8 mouse cellular contexts compared by ENCODE assay signal in the genomic region with DNA sequence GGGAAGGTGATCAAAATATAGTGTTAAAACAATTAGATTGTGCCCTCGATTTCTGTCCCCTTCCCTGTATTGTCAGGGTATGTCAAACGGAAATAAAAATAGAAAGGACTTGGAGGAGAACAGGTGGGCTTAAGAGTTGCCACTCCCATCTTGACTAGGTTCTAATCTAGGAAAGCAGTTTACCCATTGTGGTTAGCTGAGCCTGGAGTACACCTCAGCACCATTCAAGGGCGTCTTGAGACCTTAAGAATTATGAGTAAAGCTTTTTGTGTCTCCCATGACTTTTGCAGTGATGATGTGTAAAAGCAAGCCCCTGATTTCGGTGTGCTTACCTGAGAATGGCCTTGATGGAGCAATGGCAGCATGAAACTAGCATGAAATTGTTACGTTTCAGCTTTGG. TPM values are rescaled to one million over a fixed set of nuclear protein-coding genes. Genes with fewer than 3 reads are reported as not detected.
A peak's percentile ranks its signal among the peaks of the same experiment; 100 is the strongest.
DNase-seq lines count a peak whose midpoint lies in the region; ATAC-seq and TF ChIP-seq lines count a peak whose summit lies in the region.
"Had no signal": no experiment of that assay in that cellular context is flagged by ENCODE, and none has a peak within 500 bp of the region (broad histone marks: within the 10 kb centered on the region; RNA-seq: fewer than 3 reads in every experiment).

No protein-coding gene starts in this region.

- WGBS in lung, embryonic 14.5 days: 60% methylated on average over 5 of the region's 5 CpGs
- 65% methylated on average over 5 of the region's 5 CpGs for WGBS in forebrain, embryonic 14.5 days
- 81% methylated on average over 5 of the region's 5 CpGs for WGBS in limb, embryonic 14.5 days
- 61% methylated on average over 5 of the region's 5 CpGs for WGBS in stomach, embryonic 16.5 days

- H3K4me1 ChIP-seq in lung, embryonic 14.5 days (ENCODE audit: insufficient read depth): peaks cover 9% of the 10 kb centered on the region; the same call in 1 of the 2 replicates
- H3K4me1 ChIP-seq in forebrain, embryonic 14.5 days (ENCODE audit: control insufficient read depth, insufficient read depth, low read length): peaks cover 14% of the 10 kb centered on the region
- peaks cover 9% of the 10 kb centered on the region; the same call in 1 of the 2 replicates for H3K4me1 ChIP-seq in limb, embryonic 14.5 days (ENCODE audit: control insufficient read depth, insufficient read depth, low read length)
- peaks cover 11% of the 10 kb centered on the region; the same call in 1 of the 2 replicates for H3K4me1 ChIP-seq in stomach, embryonic 16.5 days (ENCODE audit: control insufficient read depth, insufficient read depth, low read length)

- intact Hi-C loops in left cerebral cortex, postnatal 10 days (cut with DNase I): loop anchor here (5.0 kb wide), 1 partner anchor 52 kb away; the partner anchor contains the start of gene Cgn

- H3K9me3 ChIP-seq in lung, embryonic 14.5 days (ENCODE audit: low read depth, low read length): no peaks in the 10 kb centered on the region
- H3K9me3 ChIP-seq in forebrain, embryonic 14.5 days (replicated peaks; ENCODE audit: control insufficient read depth, low read length): no peaks in the 10 kb centered on the region
- no peaks in the 10 kb centered on the region for H3K9me3 ChIP-seq in limb, embryonic 14.5 days (ENCODE audit: control insufficient read depth, low read length)
- H3K9me3 ChIP-seq in stomach, embryonic 16.5 days (replicated peaks; ENCODE audit: control insufficient read depth, low read length): no peaks in the 10 kb centered on the region
- H3K9me3 ChIP-seq: megakaryocyte, embryonic 14.5 days had no signal

- H3K27ac ChIP-seq in lung, embryonic 14.5 days (ENCODE audit: low read depth): peak overlapping the region; percentile 12; the same call in 1 of the 2 replicates
- H3K27ac ChIP-seq in forebrain, embryonic 14.5 days (ENCODE audit: low read depth, low read length): peak overlapping the region; percentile 100
- 0 out of 2 replicates have a peak overlapping the region, but pooled peaks have one; percentile 99 for H3K27ac ChIP-seq in limb, embryonic 14.5 days (replicated peaks; ENCODE audit: low read depth, low read length)
- no peak overlapping the region for H3K27ac ChIP-seq in stomach, embryonic 16.5 days (ENCODE audit: low read length)

- peak overlapping the region; percentile 73 for H3K4me2 ChIP-seq in lung, embryonic 14.5 days
- peak overlapping the region; percentile 63 for H3K4me2 ChIP-seq in forebrain, embryonic 14.5 days (ENCODE audit: low read length)
- peak overlapping the region; percentile 51 for H3K4me2 ChIP-seq in limb, embryonic 14.5 days (replicated peaks; ENCODE audit: low read depth, low read length, severe bottlenecking)
- H3K4me2 ChIP-seq in stomach, embryonic 16.5 days (ENCODE audit: low read depth, low read length): peak overlapping the region; percentile 71

- H3K36me3 ChIP-seq in lung, embryonic 14.5 days (ENCODE audit: insufficient read depth): no peaks in the 10 kb centered on the region
- H3K36me3 ChIP-seq in forebrain, embryonic 14.5 days (ENCODE audit: control insufficient read depth, insufficient read depth, low read length): no peaks in the 10 kb centered on the region
- no peaks in the 10 kb centered on the region for H3K36me3 ChIP-seq in limb, embryonic 14.5 days (ENCODE audit: control insufficient read depth, insufficient read depth, low read length)
- no peaks in the 10 kb centered on the region for H3K36me3 ChIP-seq in stomach, embryonic 16.5 days (ENCODE audit: control insufficient read depth, insufficient read depth, low read length)

- peak overlapping the region; percentile 73 for H3K4me3 ChIP-seq in lung, embryonic 14.5 days (ENCODE audit: low read depth, low read length)
- peak overlapping the region; percentile 64 for H3K4me3 ChIP-seq in forebrain, embryonic 14.5 days (ENCODE audit: low read depth, low read length)
- peak overlapping the region; percentile 64 for H3K4me3 ChIP-seq in limb, embryonic 14.5 days (replicated peaks; ENCODE audit: low read length)
- peak overlapping the region; percentile 71 for H3K4me3 ChIP-seq in stomach, embryonic 16.5 days (replicated peaks; ENCODE audit: low read length)

- no peaks in the 10 kb centered on the region for H3K27me3 ChIP-seq in lung, embryonic 14.5 days (ENCODE audit: insufficient read depth, low read length)
- H3K27me3 ChIP-seq in forebrain, embryonic 14.5 days (replicated peaks; ENCODE audit: control insufficient read depth, insufficient read depth, low read length): no peaks in the 10 kb centered on the region
- H3K27me3 ChIP-seq in limb, embryonic 14.5 days (ENCODE audit: control insufficient read depth, insufficient read depth, low read length): no peaks in the 10 kb centered on the region
- H3K27me3 ChIP-seq in stomach, embryonic 16.5 days (ENCODE audit: control insufficient read depth, insufficient read depth, low read length): no peaks in the 10 kb centered on the region
- H3K27me3 ChIP-seq: megakaryocyte, embryonic 14.5 days had no signal

- H3K9ac ChIP-seq in lung, embryonic 14.5 days: peak overlapping the region; percentile 90; the same call in 1 of the 2 replicates
- H3K9ac ChIP-seq in forebrain, embryonic 14.5 days (ENCODE audit: low read length): peak overlapping the region; percentile 91
- H3K9ac ChIP-seq in limb, embryonic 14.5 days (ENCODE audit: low read depth, low read length, severe bottlenecking): peak overlapping the region; percentile 97; the same call in 1 of the 2 replicates
- peak overlapping the region; percentile 92; the same call in 1 of the 2 replicates for H3K9ac ChIP-seq in stomach, embryonic 16.5 days (ENCODE audit: low read length)

- no peak for TF ChIP-seq POLR2A in limb, embryonic 14.5 days (IDR thresholded peaks at IDR 0.05; ENCODE audit: borderline replicate concordance, extremely low read depth, insufficient read depth, insufficient read length)

- no peak for DNase-seq in lung, embryonic 14.5 days
- DNase-seq in lung, postnatal 14 days: no peak
- DNase-seq in forebrain, embryonic 14.5 days (ENCODE audit: low spot score): no peak
- no peak for DNase-seq in limb, embryonic 14.5 days (ENCODE audit: low spot score)
- DNase-seq in left cerebral cortex, postnatal 10 days (ENCODE audit: extremely low spot score in 1 of 2, low spot score in 2 of 2): no peak
- DNase-seq in gastrocnemius, adult 8-10 months (ENCODE audit: low spot score in 2 of 2): no peak

- TF ChIP-seq CTCF in lung, embryonic 14.5 days (IDR thresholded peaks at IDR 0.05; ENCODE audit: low read depth): no peak

- no peak for ATAC-seq in lung, embryonic 14.5 days (ENCODE audit: insufficient read depth)
- no peak for ATAC-seq in forebrain, embryonic 14.5 days
- no peak for ATAC-seq in limb, embryonic 14.5 days (ENCODE audit: low FRiP score, low read depth)
- ATAC-seq in stomach, embryonic 16.5 days (ENCODE audit: insufficient read depth, low FRiP score): no peak

RNA-seq across cellular contexts. Expression of gene Pogz, which starts 1.7 kb away (rescaled TPM):
- 21.3 and 22.1 TPM in 2 replicates for polyA plus RNA-seq in lung, embryonic 14.5 days (2014; fragmentation: Nextera tagmentation; extraction: Ambion mirVana)
- polyA plus RNA-seq in forebrain, embryonic 14.5 days (2014; fragmentation: Nextera tagmentation; extraction: Ambion mirVana): 22.0 and 23.4 TPM in 2 replicates
- 45.8 and 60.1 TPM in 2 replicates for polyA plus RNA-seq in limb, embryonic 14.5 days (2012; rRNA removed)
- 19.6 and 20.7 TPM in 2 replicates for polyA plus RNA-seq in limb, embryonic 14.5 days (2014; fragmentation: Nextera tagmentation; extraction: Ambion mirVana)
- 12.4 and 13.6 TPM in 2 replicates for polyA plus RNA-seq in stomach, embryonic 16.5 days (2015; fragmentation: Nextera tagmentation; extraction: Ambion mirVana)
- 10 to 100 TPM; 60.4 to 64.9 TPM for total RNA-seq in left cerebral cortex, postnatal 10 days (2021)
- total RNA-seq in gastrocnemius, adult 8-10 months (2022): 10 to 100 TPM; 14.3 to 18.1 (median 16.1) TPM

RNA-seq across cellular contexts. Expression of gene Psmb4, which starts 47.7 kb away (rescaled TPM):
- 343 and 370 TPM in 2 replicates for polyA plus RNA-seq in lung, embryonic 14.5 days (2014; fragmentation: Nextera tagmentation; extraction: Ambion mirVana)
- polyA plus RNA-seq in forebrain, embryonic 14.5 days (2014; fragmentation: Nextera tagmentation; extraction: Ambion mirVana): 438 and 518 TPM in 2 replicates
- polyA plus RNA-seq in limb, embryonic 14.5 days (2012; rRNA removed): 348 and 378 TPM in 2 replicates
- 369 and 384 TPM in 2 replicates for polyA plus RNA-seq in limb, embryonic 14.5 days (2014; fragmentation: Nextera tagmentation; extraction: Ambion mirVana)
- polyA plus RNA-seq in stomach, embryonic 16.5 days (2015; fragmentation: Nextera tagmentation; extraction: Ambion mirVana): 277 and 282 TPM in 2 replicates
- 100 to 1,000 TPM; 274 to 309 TPM for total RNA-seq in left cerebral cortex, postnatal 10 days (2021)
- total RNA-seq in gastrocnemius, adult 8-10 months (2022): 100 to 1,000 TPM; 206 to 227 (median 221) TPM

RNA-seq across cellular contexts. Expression of gene Cgn, which starts 52.8 kb away (rescaled TPM):
- polyA plus RNA-seq in lung, embryonic 14.5 days (2014; fragmentation: Nextera tagmentation; extraction: Ambion mirVana): 18.3 and 19.5 TPM in 2 replicates
- 1.9 and 2.9 TPM in 2 replicates for polyA plus RNA-seq in forebrain, embryonic 14.5 days (2014; fragmentation: Nextera tagmentation; extraction: Ambion mirVana)
- polyA plus RNA-seq in limb, embryonic 14.5 days (2012; rRNA removed): 3.4 and 4.6 TPM in 2 replicates
- 7.5 and 8.0 TPM in 2 replicates for polyA plus RNA-seq in limb, embryonic 14.5 days (2014; fragmentation: Nextera tagmentation; extraction: Ambion mirVana)
- polyA plus RNA-seq in stomach, embryonic 16.5 days (2015; fragmentation: Nextera tagmentation; extraction: Ambion mirVana): 47.9 and 54.0 TPM in 2 replicates
- total RNA-seq in left cerebral cortex, postnatal 10 days (2021): 1 to 10 TPM; 8.9 to 9.0 TPM
- total RNA-seq in gastrocnemius, adult 8-10 months (2022): under 1 TPM in 2 of 4 experiments, not detected in 2; 0.07 to 0.13 TPM
